Mouse (Mus musculus) forebrain, postnatal 0 days (tissue): ENCODE measurements at regions not wholly inside any gene's neighbourhood (a gene's known extent, or its start where the extent isn't known, plus 50 kb on each side); places are given as distances from the start of the nearest gene placed in this dataset.

Source experiments
- ATAC-seq: fragments of 200-750 bp; cut with Nextera tagmentation; 2 replicates; pipeline ENCODE4 v1.8.0; 2017; ENCODE audit warnings: mild to moderate bottlenecking, moderate library complexity
- DNase-seq: peaks from one replicate; pipeline ENCODE4 v3.0.0-alpha.2; 2015
- H3K27ac ChIP-seq: fragments of 300-500 bp; sonication (generic); 2 replicates; pipeline ENCODE4 v1.5.1; 2014; ENCODE audit warnings: low read depth, mild to moderate bottlenecking, antibody characterized with exemption, low read length, moderate library complexity, mixed read lengths
- H3K27me3 ChIP-seq: fragments of 300-500 bp; sonication (generic); 2 replicates; pipeline ENCODE4 v1.6.1; 2014; ENCODE audit warnings: mild to moderate bottlenecking, low read length, mixed read lengths; ENCODE audit not compliant: insufficient read depth
- H3K36me3 ChIP-seq: fragments of 300-500 bp; sonication (generic); 2 replicates; pipeline ENCODE4 v1.6.1; 2014; ENCODE audit warnings: mild to moderate bottlenecking, moderate library complexity; ENCODE audit not compliant: insufficient read depth
- H3K4me1 ChIP-seq: fragments of 300-500 bp; sonication (generic); 2 replicates; pipeline ENCODE4 v1.6.1; 2014; ENCODE audit warnings: antibody characterized with exemption; ENCODE audit not compliant: insufficient read depth
- H3K4me2 ChIP-seq: fragments of 300-500 bp; sonication (generic); 2 replicates; pipeline ENCODE4 v1.6.1; 2014; ENCODE audit warnings: low read depth, mild to moderate bottlenecking, moderate library complexity
- H3K4me3 ChIP-seq: fragments of 300-500 bp; sonication (generic); 2 replicates; pipeline ENCODE4 v1.5.1; 2014; ENCODE audit warnings: low read depth, low read length, mixed read lengths
- H3K9ac ChIP-seq: fragments of 300-500 bp; sonication (generic); 2 replicates; pipeline ENCODE4 v1.6.1; 2014; ENCODE audit warnings: mild to moderate bottlenecking
- H3K9me3 ChIP-seq: fragments of 300-500 bp; sonication (generic); 2 replicates; pipeline ENCODE4 v1.6.1; 2016; ENCODE audit warnings: low read length
- CTCF ChIP-seq: sonication (generic); IDR thresholded peaks from 2 replicates; pipeline ENCODE4 v1.5.1; 2016; ENCODE audit warnings: antibody characterized with exemption, control low read depth, low read depth
- WGBS: fragments of 180-500 bp; shearing (Covaris S2); extraction: QIAGEN DNeasy Blood & Tissue Kit; methylation state at CpG from one replicate; pipeline ENCODE4 v1.1.7; 2014; 5-methylcytosine and 5-hydroxymethylcytosine counted together

- Histone ChIP-seq H3K9ac (no peak overlapping the region), H3K4me3 (no peak overlapping the region), H3K4me1 (no peaks in the 10 kb centered on the region), H3K4me2 (no peak overlapping the region), H3K9me3 (no peaks in the 10 kb centered on the region), H3K36me3 (peaks cover 7% of the 10 kb centered on the region; the same call in 1 of the 2 replicates), H3K27ac (no peak overlapping the region), H3K27me3 (no peaks in the 10 kb centered on the region)
- no peak for DNase-seq
- no peak for TF ChIP-seq CTCF
- 87% methylated on average over 4 of the region's 4 CpGs for WGBS
- no peak for ATAC-seq
These were observed 4748.1 kb downstream of the 9330182O14Rik start for GRCm38 (mm10) chr15:44882219-44882618.

GRCm38 (mm10) chr15:44891544-44891943 is 4757.4 kb downstream of the 9330182O14Rik start:
- TF ChIP-seq CTCF: no peak
- Histone ChIP-seq H3K4me1 (no peaks in the 10 kb centered on the region), H3K27ac (no peak overlapping the region), H3K36me3 (no peaks in the 10 kb centered on the region), H3K9me3 (no peaks in the 10 kb centered on the region), H3K4me3 (no peak overlapping the region), H3K9ac (no peak overlapping the region), H3K27me3 (no peaks in the 10 kb centered on the region), H3K4me2 (no peak overlapping the region)
- no peak for ATAC-seq
- WGBS: 39% methylated on average over 1 of the region's 1 CpGs
- no peak for DNase-seq

GRCm38 (mm10) chr15:44896220-44896619 is 4762.1 kb downstream of the 9330182O14Rik start:
- H3K4me3 ChIP-seq: no peak overlapping the region
- H3K4me2 ChIP-seq: no peak overlapping the region
- no peak for TF ChIP-seq CTCF
- H3K9ac ChIP-seq: no peak overlapping the region
- no peak overlapping the region for H3K27ac ChIP-seq
- H3K36me3 ChIP-seq: no peaks in the 10 kb centered on the region
- ATAC-seq (peak; percentile 78), DNase-seq (peak; percentile 34)
- H3K4me1 ChIP-seq: no peaks in the 10 kb centered on the region
- no peaks in the 10 kb centered on the region for H3K9me3 ChIP-seq
- H3K27me3 ChIP-seq: no peaks in the 10 kb centered on the region
- WGBS: 29% methylated on average over 1 of the region's 1 CpGs

- Histone ChIP-seq H3K9ac (no peak overlapping the region), H3K27me3 (no peaks in the 10 kb centered on the region), H3K4me2 (no peak overlapping the region), H3K4me1 (no peaks in the 10 kb centered on the region), H3K4me3 (no peak overlapping the region), H3K36me3 (no peaks in the 10 kb centered on the region), H3K27ac (no peak overlapping the region), H3K9me3 (no peaks in the 10 kb centered on the region)
- WGBS: 71% methylated on average over 1 of the region's 1 CpGs
- TF ChIP-seq CTCF: no peak
- DNase-seq: no peak
- no peak for ATAC-seq
These were observed 4763.4 kb downstream of the 9330182O14Rik start for GRCm38 (mm10) chr15:44897572-44897971.

- Histone ChIP-seq H3K27me3 (no peaks in the 10 kb centered on the region), H3K9ac (no peak overlapping the region), H3K27ac (no peak overlapping the region), H3K4me3 (no peak overlapping the region), H3K9me3 (no peaks in the 10 kb centered on the region), H3K36me3 (no peaks in the 10 kb centered on the region), H3K4me2 (no peak overlapping the region), H3K4me1 (no peaks in the 10 kb centered on the region)
- no peak for DNase-seq
- no peak for TF ChIP-seq CTCF
- ATAC-seq: no peak
- WGBS: 72% methylated on average over 2 of the region's 2 CpGs
These were observed 4773.0 kb downstream of the 9330182O14Rik start for GRCm38 (mm10) chr15:44907133-44907532.

GRCm38 (mm10) chr15:44913434-44913833 is 4779.3 kb downstream of the 9330182O14Rik start:
- 64% methylated on average over 7 of the region's 7 CpGs for WGBS
- H3K4me3 ChIP-seq: no peak overlapping the region
- no peaks in the 10 kb centered on the region for H3K36me3 ChIP-seq
- peak; percentile 28 for DNase-seq
- no peak overlapping the region for H3K27ac ChIP-seq
- no peak for TF ChIP-seq CTCF
- H3K4me2 ChIP-seq: no peak overlapping the region
- no peak overlapping the region for H3K9ac ChIP-seq
- ATAC-seq: peak; percentile 32; the same call in 1 of the 2 replicates
- H3K9me3 ChIP-seq: no peaks in the 10 kb centered on the region
- H3K4me1 ChIP-seq: no peaks in the 10 kb centered on the region
- no peaks in the 10 kb centered on the region for H3K27me3 ChIP-seq

- H3K36me3 ChIP-seq: no peaks in the 10 kb centered on the region
- no peak for TF ChIP-seq CTCF
- WGBS: 84% methylated on average over 2 of the region's 2 CpGs
- ATAC-seq (no peak), DNase-seq (no peak)
- H3K9me3 ChIP-seq: no peaks in the 10 kb centered on the region
- no peak overlapping the region for H3K4me3 ChIP-seq
- H3K9ac ChIP-seq: no peak overlapping the region
- no peaks in the 10 kb centered on the region for H3K27me3 ChIP-seq
- no peak overlapping the region for H3K27ac ChIP-seq
- H3K4me2 ChIP-seq: no peak overlapping the region
- no peaks in the 10 kb centered on the region for H3K4me1 ChIP-seq
These were observed 4780.8 kb downstream of the 9330182O14Rik start for GRCm38 (mm10) chr15:44915005-44915404.

- Histone ChIP-seq H3K27ac (no peak overlapping the region), H3K9ac (no peak overlapping the region), H3K4me2 (no peak overlapping the region), H3K9me3 (no peaks in the 10 kb centered on the region), H3K36me3 (no peaks in the 10 kb centered on the region), H3K27me3 (no peaks in the 10 kb centered on the region), H3K4me1 (no peaks in the 10 kb centered on the region), H3K4me3 (no peak overlapping the region)
- ATAC-seq: peak; percentile 29; the same call in 1 of the 2 replicates
- TF ChIP-seq CTCF: no peak
- DNase-seq: no peak
- 74% methylated on average over 1 of the region's 1 CpGs for WGBS
These were observed 4782.3 kb downstream of the 9330182O14Rik start for GRCm38 (mm10) chr15:44916479-44916878.
